Mouse (Mus musculus) MEL (cell line): ENCODE measurements around the gene Skor1. TPM values are rescaled to one million over a fixed set of nuclear protein-coding genes. Genes with fewer than 3 reads are reported as not detected.

Source experiments
- DNase-seq: peaks from one replicate; pipeline ENCODE4 v3.0.0; 2011; ENCODE audit warnings: low read depth, low spot score
- H3K27ac ChIP-seq: 2 replicates; pipeline ENCODE4 v1.5.1; 2012; ENCODE audit warnings: low read depth, mild to moderate bottlenecking, control low read depth, low read length, moderate library complexity; ENCODE audit not compliant: control insufficient read depth
- H3K27me3 ChIP-seq, 2 experiments: fragments of 150-350 bp in 1 of 2; sonication (generic) in 1 of 2; 2 replicates each; pipeline ENCODE4 v1.6.1; 2012; ENCODE audit warnings: low read length in 2 of 2, mild to moderate bottlenecking in 2 of 2, improper control_type of control experiment in 1 of 2, moderate library complexity in 1 of 2; ENCODE audit not compliant: insufficient read depth in 2 of 2, control insufficient read depth in 1 of 2
- H3K36me3 ChIP-seq, 2 experiments: 2 replicates each; pipeline ENCODE4 v1.6.1; 2012 to 2014; ENCODE audit warnings: low read length in 2 of 2, improper control_type of control experiment in 1 of 2, inconsistent platforms in 1 of 2, mild to moderate bottlenecking in 1 of 2; ENCODE audit not compliant: insufficient read depth in 2 of 2, control insufficient read depth in 1 of 2
- H3K4me1 ChIP-seq, 2 experiments: fragments of 150-350 bp in 1 of 2; sonication (generic) in 1 of 2; 2 replicates each; pipeline ENCODE4 v1.6.1; 2012; ENCODE audit warnings: low read length in 2 of 2, improper control_type of control experiment in 1 of 2, mild to moderate bottlenecking in 1 of 2; ENCODE audit not compliant: insufficient read depth in 2 of 2, control insufficient read depth in 1 of 2
- H3K4me3 ChIP-seq, 2 experiments: fragments of 150-350 bp in 1 of 2; sonication (generic) in 1 of 2; 2 replicates each; pipeline ENCODE4 v1.5.1; 2012; ENCODE audit warnings: low read depth in 2 of 2, low read length in 2 of 2, mild to moderate bottlenecking in 2 of 2, moderate library complexity in 2 of 2, control low read depth in 1 of 2, improper control_type of control experiment in 1 of 2; ENCODE audit not compliant: control insufficient read depth in 1 of 2, insufficient read depth in 1 of 2
- H3K79me2 ChIP-seq: 2 replicates; pipeline ENCODE4 v1.6.1; 2012; ENCODE audit warnings: mild to moderate bottlenecking, low read length, moderate library complexity; ENCODE audit not compliant: control insufficient read depth, poor library complexity, insufficient read depth
- H3K9ac ChIP-seq: 2 replicates; pipeline ENCODE4 v1.6.1; 2012; ENCODE audit warnings: low read depth, mild to moderate bottlenecking, control low read depth, low read length, moderate library complexity; ENCODE audit not compliant: control insufficient read depth, poor library complexity, severe bottlenecking
- H3K9me3 ChIP-seq: fragments of 150-350 bp; sonication (generic); replicated peaks from 2 replicates; pipeline ENCODE4 v1.6.1; 2012; ENCODE audit warnings: mild to moderate bottlenecking, low read length, improper control_type of control experiment, moderate library complexity; ENCODE audit not compliant: insufficient read depth
- BHLHE40 ChIP-seq: IDR thresholded peaks from 2 replicates; pipeline ENCODE4 v1.6.1; 2012; ENCODE audit warnings: low read depth, mild to moderate bottlenecking, inconsistent platforms, low read length, improper control_type of control experiment, borderline replicate concordance
- CHD1 ChIP-seq: IDR thresholded peaks from 2 replicates; pipeline ENCODE4 v1.6.1; 2012; ENCODE audit warnings: low read depth, mild to moderate bottlenecking, inconsistent platforms, low read length, improper control_type of control experiment
- CTCF ChIP-seq, 3 experiments: IDR thresholded peaks in 2 of 3; conservative IDR thresholded peaks in 1 of 3; 2 replicates each; pipeline ENCODE4 v1.5.1; 2011 to 2012; ENCODE audit warnings: low read length in 3 of 3, low read depth in 2 of 3, mild to moderate bottlenecking in 2 of 3, improper control_type of control experiment in 1 of 3, inconsistent platforms in 1 of 3, mixed read lengths in 1 of 3, moderate library complexity in 1 of 3; ENCODE audit not compliant: control insufficient read depth in 1 of 3, insufficient read depth in 1 of 3, poor library complexity in 1 of 3, severe bottlenecking in 1 of 3
- E2F4 ChIP-seq: IDR thresholded peaks from 2 replicates; pipeline ENCODE4 v1.6.1; 2011; ENCODE audit warnings: low read depth, low read length, improper control_type of control experiment, borderline replicate concordance
- EP300 ChIP-seq, 2 experiments: IDR thresholded peaks; 2 replicates each; pipeline ENCODE4 v1.6.1; 2011; ENCODE audit warnings: improper control_type of control experiment in 2 of 2, low read length in 2 of 2, low read depth in 1 of 2, mild to moderate bottlenecking in 1 of 2
- GABPA ChIP-seq: IDR thresholded peaks from 2 replicates; pipeline ENCODE4 v1.6.1; 2012; ENCODE audit warnings: low read depth, mild to moderate bottlenecking, inconsistent platforms, low read length, improper control_type of control experiment, moderate library complexity
- JUND ChIP-seq: IDR thresholded peaks from 2 replicates; pipeline ENCODE4 v1.6.1; 2011; ENCODE audit warnings: low read depth, mild to moderate bottlenecking, improper control_type of control experiment, low read length
- KAT2A ChIP-seq: conservative IDR thresholded peaks from 2 replicates; pipeline ENCODE4 v1.6.1; 2012; ENCODE audit warnings: low read depth, low read length, improper control_type of control experiment, inconsistent platforms
- MAFK ChIP-seq: IDR thresholded peaks from 2 replicates; pipeline ENCODE4 v1.6.1; 2011; ENCODE audit warnings: low read depth, mild to moderate bottlenecking, low read length, improper control_type of control experiment, borderline replicate concordance
- MAX ChIP-seq: IDR thresholded peaks from 2 replicates; pipeline ENCODE4 v1.6.1; 2011; ENCODE audit warnings: low read length, improper control_type of control experiment
- MEF2A ChIP-seq: IDR thresholded peaks from 2 replicates; pipeline ENCODE4 v1.6.1; 2014; ENCODE audit warnings: low read depth, mild to moderate bottlenecking, inconsistent platforms, low read length, improper control_type of control experiment; ENCODE audit not compliant: poor library complexity, insufficient replicate concordance, severe bottlenecking; ENCODE audit errors: extremely low read depth
- MXI1 ChIP-seq: IDR thresholded peaks from 2 replicates; pipeline ENCODE4 v1.6.1; 2011; ENCODE audit warnings: mild to moderate bottlenecking, low read depth, low read length, improper control_type of control experiment
- MYB ChIP-seq: IDR thresholded peaks from 2 replicates; pipeline ENCODE4 v1.6.1; 2011; ENCODE audit warnings: mild to moderate bottlenecking, low read depth, low read length, improper control_type of control experiment
- NRF1 ChIP-seq: IDR thresholded peaks from 2 replicates; pipeline ENCODE4 v1.6.1; 2014; ENCODE audit warnings: low read depth, mild to moderate bottlenecking, inconsistent platforms, low read length, improper control_type of control experiment, moderate library complexity; ENCODE audit not compliant: poor library complexity, insufficient read depth, severe bottlenecking
- POLR2A ChIP-seq, 2 experiments: IDR thresholded peaks; 2 replicates each; pipeline ENCODE4 v1.6.1; 2011 to 2012; ENCODE audit warnings: low read length in 2 of 2, mild to moderate bottlenecking in 2 of 2, control low read depth in 1 of 2, improper control_type of control experiment in 1 of 2, low read depth in 1 of 2, moderate library complexity in 1 of 2; ENCODE audit not compliant: control insufficient read depth in 1 of 2, insufficient read depth in 1 of 2, poor library complexity in 1 of 2
- POLR2AphosphoS2 ChIP-seq: IDR thresholded peaks from 2 replicates; pipeline ENCODE4 v1.6.1; 2011; ENCODE audit warnings: low read length, improper control_type of control experiment
- POLR2AphosphoS5 ChIP-seq: IDR thresholded peaks from 2 replicates; pipeline ENCODE4 v1.6.1; 2012; ENCODE audit warnings: low read depth, borderline replicate concordance, mild to moderate bottlenecking, inconsistent platforms, low read length, moderate library complexity, mixed read lengths
- RAD21 ChIP-seq: IDR thresholded peaks from 2 replicates; pipeline ENCODE4 v1.6.1; 2011; ENCODE audit warnings: mild to moderate bottlenecking, low read depth, low read length, improper control_type of control experiment
- RCOR1 ChIP-seq: IDR thresholded peaks from 2 replicates; pipeline ENCODE4 v1.6.1; 2012; ENCODE audit warnings: low read depth, mild to moderate bottlenecking, inconsistent platforms, low read length, improper control_type of control experiment
- TBP ChIP-seq: IDR thresholded peaks from 2 replicates; pipeline ENCODE4 v1.8.0; 2011; ENCODE audit warnings: low read depth, low read length, improper control_type of control experiment
- TCF12 ChIP-seq: IDR thresholded peaks from 2 replicates; pipeline ENCODE4 v1.6.1; 2014; ENCODE audit warnings: low read depth, mild to moderate bottlenecking, inconsistent platforms, low read length, improper control_type of control experiment, moderate library complexity
- ZC3H11A ChIP-seq: IDR thresholded peaks from 2 replicates; pipeline ENCODE4 v1.6.1; 2012; ENCODE audit warnings: low read depth, mild to moderate bottlenecking, inconsistent platforms, low read length, improper control_type of control experiment
- ZKSCAN1 ChIP-seq: IDR thresholded peaks from 2 replicates; pipeline ENCODE4 v1.6.1; 2012; ENCODE audit warnings: low read depth, mild to moderate bottlenecking, inconsistent platforms, low read length, improper control_type of control experiment, moderate library complexity
- ZMIZ1 ChIP-seq: IDR thresholded peaks from 2 replicates; pipeline ENCODE4 v1.6.1; 2012; ENCODE audit warnings: low read depth, mild to moderate bottlenecking, inconsistent platforms, low read length, improper control_type of control experiment, moderate library complexity
- polyA plus RNA-seq, 2 experiments: library from polyadenylated mRNA; stranded (reverse) in 1 of 2; unstranded in 1 of 2; fragments of >175 nt in 1 of 2; fragments of >200 nt in 1 of 2; gene quantifications; 2 replicates each; pipeline versions ENCODE4 v1.2.1 to v1.2.4; 2012; ENCODE audit warnings: low replicate concordance in 2 of 2, low read depth in 1 of 2; ENCODE audit not compliant: insufficient read length in 2 of 2, insufficient read depth in 1 of 2, missing spikeins in 1 of 2
- total RNA-seq: library from RNA; depleted of rRNA; stranded (reverse); fragments of 300-350 nt; gene quantifications from 2 replicates; pipeline ENCODE4 v1.2.3, GENCODE M21; 2012

Gene Skor1
- total and polyA plus RNA-seq, 3 experiments = 0.06 TPM; not detected in 2

DNA sequence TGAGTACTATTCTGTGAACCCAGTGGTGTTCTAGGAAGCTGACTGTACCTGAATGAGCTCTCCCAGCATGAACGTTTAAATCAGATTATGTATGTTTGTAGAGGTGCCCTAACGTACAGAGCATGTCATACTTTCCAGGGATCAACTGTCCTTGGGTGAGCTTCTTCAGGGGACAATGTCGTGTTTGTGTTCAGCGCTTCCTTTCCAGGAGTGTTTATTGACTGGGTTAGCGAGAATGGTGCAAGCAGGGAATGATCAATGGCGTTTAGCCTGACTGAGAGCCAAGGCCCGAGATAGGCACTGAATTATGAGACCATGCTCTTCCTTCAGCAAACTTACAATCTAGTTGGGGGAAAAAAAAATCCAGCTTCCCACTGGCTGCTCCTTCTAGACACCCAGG lies 35.1 kb upstream of the Skor1 start:
- no peak for TF ChIP-seq MAX
- no peak for TF ChIP-seq RCOR1
- no peak for TF ChIP-seq POLR2A (IDR thresholded peaks at IDR 0.05; ENCODE audit: control insufficient read depth in 1 of 2, insufficient read depth in 1 of 2, low read depth in 1 of 2, low read length in 2 of 2, poor library complexity in 1 of 2)
- no peak for TF ChIP-seq NRF1
- TF ChIP-seq KAT2A = no peak
- TF ChIP-seq GABPA = no peak
- no peak for TF ChIP-seq JUND
- no peak for TF ChIP-seq MYB
- no peak for TF ChIP-seq TCF12
- TF ChIP-seq POLR2AphosphoS5 = no peak
- TF ChIP-seq ZC3H11A = no peak
- Histone ChIP-seq H3K9ac (no peak overlapping the region), H3K79me2 (no peaks in the 10 kb centered on the region), H3K36me3 (no peaks in the 10 kb centered on the region), H3K27ac (no peak overlapping the region), H3K4me1 (no peaks in the 10 kb centered on the region), H3K27me3 (no peaks in the 10 kb centered on the region), H3K9me3 (no peaks in the 10 kb centered on the region), H3K4me3 (no peak overlapping the region)
- DNase-seq = no peak

DNA sequence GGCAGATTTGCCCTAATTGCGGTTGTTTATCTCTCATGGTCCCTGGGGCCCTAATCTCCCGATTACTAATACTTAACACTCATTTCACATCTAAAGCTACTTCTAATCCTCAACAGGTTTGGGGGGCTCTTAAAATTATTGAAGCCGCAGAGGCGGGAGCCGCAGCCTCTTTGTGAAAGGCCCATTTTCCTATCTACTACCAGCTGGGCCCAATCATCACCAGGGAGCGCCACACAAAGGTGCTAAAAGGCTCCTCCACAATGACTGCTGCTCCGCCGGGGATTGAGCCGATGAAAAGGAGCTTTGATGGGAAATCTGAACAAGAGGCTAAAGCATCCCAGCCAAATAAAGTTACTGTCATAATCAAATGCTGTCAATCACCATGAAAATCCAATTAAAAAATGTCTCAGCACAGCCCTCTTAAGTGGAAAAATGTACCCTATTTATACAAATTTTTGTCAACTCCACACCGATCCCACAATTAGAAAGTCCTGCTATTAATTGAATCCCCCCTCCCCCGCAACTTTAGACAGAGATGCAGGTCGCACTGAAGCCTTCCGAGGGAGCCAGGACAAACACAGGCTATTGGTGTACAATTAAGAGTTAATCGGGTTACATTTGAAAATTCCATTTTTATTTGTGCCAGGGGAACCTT lies 33.7 kb upstream of the Skor1 start:
- no peaks in the 10 kb centered on the region for H3K36me3 ChIP-seq
- DNase-seq = no peak
- TF ChIP-seq NRF1 (no peak), BHLHE40 (no peak), JUND (no peak), POLR2AphosphoS2 (no peak), CHD1 (no peak), ZMIZ1 (no peak), MAFK (no peak), GABPA (no peak), MXI1 (no peak), CTCF (IDR thresholded peaks at IDR 0.05 in 2 of 3, conservative IDR thresholded peaks at IDR 0.05 in 1 of 3; ENCODE audit: control insufficient read depth in 1 of 3, insufficient read depth in 1 of 3, low read depth in 2 of 3, low read length in 3 of 3, poor library complexity in 1 of 3, severe bottlenecking in 1 of 3) (no peak), POLR2AphosphoS5 (no peak), POLR2A (IDR thresholded peaks at IDR 0.05; ENCODE audit: control insufficient read depth in 1 of 2, insufficient read depth in 1 of 2, low read depth in 1 of 2, low read length in 2 of 2, poor library complexity in 1 of 2) (no peak), ZKSCAN1 (no peak), EP300 (IDR thresholded peaks at IDR 0.05; ENCODE audit: low read depth in 1 of 2, low read length in 2 of 2) (no peak), E2F4 (no peak), TBP (no peak), MEF2A (no peak), RAD21 (no peak)

More for the DNA sequence above, 33.7 kb upstream of the Skor1 start:
- Histone ChIP-seq H3K9me3 (no peaks in the 10 kb centered on the region), H3K79me2 (no peaks in the 10 kb centered on the region), H3K27ac (no peak overlapping the region), H3K4me3 (no peak overlapping the region), H3K9ac (no peak overlapping the region), H3K4me1 (no peaks in the 10 kb centered on the region), H3K27me3 (no peaks in the 10 kb centered on the region)
